Mouse (Mus musculus) ZHBTc4 (cell line): ENCODE measurements around the gene Cpvl.
A peak's percentile ranks its signal among the peaks of the same experiment; 100 is the strongest.

Experiments used
- DNase-seq: peaks from one replicate; pipeline ENCODE4 v3.0.0-alpha.2; 2011; ENCODE audit warnings: low read depth, low spot score

Cpvl gene

GRCm38 (mm10) chr6:53891109-53891508, 87.4 kb downstream of the Cpvl start:
- no peak for DNase-seq

GRCm38 (mm10) chr6:53884931-53885330, 93.5 kb downstream of the Cpvl start:
- no peak for DNase-seq

GRCm38 (mm10) chr6:53884496-53884895, 94.0 kb downstream of the Cpvl start:
- peak; percentile 45 for DNase-seq

GRCm38 (mm10) chr6:53883405-53883804, 95.1 kb downstream of the Cpvl start:
- no peak for DNase-seq

GRCm38 (mm10) chr6:53881623-53882022, 96.8 kb downstream of the Cpvl start:
- no peak for DNase-seq

- peak; percentile 21 for DNase-seq
Measured at GRCm38 (mm10) chr6:53881235-53881606, 97.2 kb downstream of the Cpvl start.

GRCm38 (mm10) chr6:53880530-53881234, 97.8 kb downstream of the Cpvl start:
- DNase-seq: peak; percentile 56

GRCm38 (mm10) chr6:53879567-53879966, 98.9 kb downstream of the Cpvl start:
- DNase-seq: no peak

GRCm38 (mm10) chr6:53874881-53875429, 103.5 kb downstream of the Cpvl start:
- DNase-seq: no peak

GRCm38 (mm10) chr6:53871903-53872302, 106.6 kb downstream of the Cpvl start:
- DNase-seq: no peak

GRCm38 (mm10) chr6:53863011-53863410, 115.5 kb downstream of the Cpvl start:
- DNase-seq: no peak

GRCm38 (mm10) chr6:53859106-53859505, 119.4 kb downstream of the Cpvl start:
- no peak for DNase-seq

- DNase-seq: no peak
Measured at GRCm38 (mm10) chr6:53857822-53858221, 120.6 kb downstream of the Cpvl start.

- DNase-seq: no peak
Measured at GRCm38 (mm10) chr6:53856775-53857174, 121.7 kb downstream of the Cpvl start.

- DNase-seq: no peak
Measured at GRCm38 (mm10) chr6:53854971-53855856, 123.3 kb downstream of the Cpvl start.

- no peak for DNase-seq
Measured at GRCm38 (mm10) chr6:53854226-53854625, 124.2 kb downstream of the Cpvl start.

- no peak for DNase-seq
Measured at GRCm38 (mm10) chr6:53853546-53853945, 124.9 kb downstream of the Cpvl start.

- DNase-seq: no peak
Measured at GRCm38 (mm10) chr6:53844626-53845025, 133.8 kb downstream of the Cpvl start.

- DNase-seq: no peak
Measured at GRCm38 (mm10) chr6:53825213-53825612, 153.3 kb downstream of the Cpvl start.
